Comparison of ENCODE assay signal across 8 mouse cellular contexts in genomic region chr8:4275275-4276110, GRCm38 (mm10). TPM values are rescaled to one million over a fixed set of nuclear protein-coding genes. Genes with fewer than 3 reads are reported as not detected.
DNase-seq lines count a peak whose midpoint lies in the region; ATAC-seq lines count a peak whose summit lies in the region.

Gene Timm44 (minus strand): TSS chr8:4275913.

- peak within 1 kb of the TSS; percentile 56 for H3K4me2 ChIP-seq in lung, embryonic 16.5 days (ENCODE audit: low read depth, low read length)

- H3K4me1 ChIP-seq in lung, embryonic 16.5 days (replicated peaks; ENCODE audit: control insufficient read depth, insufficient read depth, low read length), result peaks cover 8% of the 10 kb centered on the region

- peak within 1 kb of the TSS; percentile 83 for H3K9ac ChIP-seq in lung, embryonic 16.5 days (ENCODE audit: low read length)

- H3K36me3 ChIP-seq in lung, embryonic 16.5 days (ENCODE audit: control insufficient read depth, insufficient read depth, low read length), result peaks cover 16% of the 10 kb centered on the region

- H3K27ac ChIP-seq in lung, embryonic 16.5 days (ENCODE audit: low read length), result peak within 1 kb of the TSS; percentile 60; the same call in 1 of the 2 replicates

- peak; percentile 86 for DNase-seq in MEL-GATA-1-ER (ENCODE audit: extremely low read depth, low read depth)
- peak; percentile 94 for DNase-seq in cerebellum, adult 8-10 months
- DNase-seq in forelimb bud, embryonic 11.5 days (ENCODE audit: low read depth, low spot score), result peak; percentile 96
- DNase-seq in layer of hippocampus, adult 9-10 months (ENCODE audit: low spot score), result peak; percentile 85
- peak; percentile 81 for DNase-seq in ovary, postnatal 10 days (ENCODE audit: low spot score)
- DNase-seq in thymus, postnatal 10 days (ENCODE audit: low spot score in 2 of 2), result peak; percentile 88 to 92

- no peaks in the 10 kb centered on the region for H3K9me3 ChIP-seq in lung, embryonic 16.5 days (ENCODE audit: control insufficient read depth, low read length)

- H3K4me3 ChIP-seq in lung, embryonic 16.5 days (ENCODE audit: low read length), result peak within 1 kb of the TSS; percentile 68

- H3K27me3 ChIP-seq in lung, embryonic 16.5 days (ENCODE audit: control insufficient read depth, insufficient read depth, low read depth, low read length), result no peaks in the 10 kb centered on the region

- under 1% methylated on average over 39 of the region's 39 CpGs for WGBS in lung, embryonic 16.5 days

- peak; percentile 97 to 98 for ATAC-seq in hematopoietic stem cell, adult 5-6 weeks (replicated peaks in 1 of 2; ENCODE audit: insufficient read depth in 1 of 2, low FRiP score in 2 of 2, low TSS enrichment in 1 of 2, low read depth in 1 of 2, poor library complexity in 2 of 2, severe bottlenecking in 2 of 2)
- peak; percentile 99 for ATAC-seq in lung, embryonic 16.5 days (ENCODE audit: low read depth)

RNA-seq across cellular contexts. Expression of gene Timm44, which starts in this region (rescaled TPM):
- 126 and 143 TPM in 2 replicates for total RNA-seq in hematopoietic stem cell, adult 5-6 weeks (2017)
- polyA plus RNA-seq in lung, embryonic 16.5 days (2015; fragmentation: Nextera tagmentation; extraction: Ambion mirVana), result 56.5 and 57.2 TPM in 2 replicates

Comparison
In these comparisons a context has a peak if more than half of its experiments do, and no peak if none do; other contexts are left out.
1. Peak in every context shown above with its lines: DNase-seq, ATAC-seq, H3K4me3 ChIP-seq and H3K27ac ChIP-seq.